Mouse (Mus musculus) lung, adult 2 months (tissue): Measurements from ENCODE around the gene Ajm1.

Experiments
- CTCF ChIP-seq: fragments of 200-500 bp; IDR thresholded peaks from 2 replicates; pipeline ENCODE4 v1.5.1; 2011; ENCODE audit warnings: mild to moderate bottlenecking, low read length, control low read depth; ENCODE audit not compliant: insufficient read depth
- POLR2A ChIP-seq: fragments of 200-500 bp; IDR thresholded peaks from 2 replicates; pipeline ENCODE4 v1.6.1; 2011; ENCODE audit warnings: low read depth, mild to moderate bottlenecking, control low read depth, low read length, borderline replicate concordance; ENCODE audit errors: extremely low read depth

GRCm38 (mm10) chr2:25556296-25556695 is 25.3 kb downstream of the Ajm1 start:
- TF ChIP-seq CTCF (no peak), POLR2A (no peak)
